Mouse (Mus musculus): Measurements from ENCODE around the gene Cyp2b9.
"Not testable (repeated sequence)": the region's sequence is repeated elsewhere in the genome, so short reads cannot be mapped to it uniquely, and the experiment has no call there.

Cyp2b9 gene

GRCm38 (mm10) chr7:26173111-26173510, at the start of gene Cyp2b9:
TSS of gene Cyp2b9 (plus strand) at chr7:26173411.
- DNase-seq (ENCODE audit: low read depth, low spot score): not testable (repeated sequence)

- DNase-seq (ENCODE audit: low read depth, low spot score): not testable (repeated sequence)
These were observed 33.6 kb upstream of the Cyp2b9 start for GRCm38 (mm10) chr7:26139623-26140022.

- DNase-seq (ENCODE audit: low read depth, low spot score): not testable (repeated sequence)
These were observed 29.6 kb upstream of the Cyp2b9 start for GRCm38 (mm10) chr7:26143657-26144056.

- not testable (repeated sequence) for DNase-seq (ENCODE audit: low read depth, low spot score)
These were observed 4.3 kb upstream of the Cyp2b9 start for GRCm38 (mm10) chr7:26168765-26169536.

- no peak for DNase-seq (ENCODE audit: low read depth, low spot score)
These were observed 27.9 kb downstream of the Cyp2b9 start for GRCm38 (mm10) chr7:26201083-26201482.

- DNase-seq (ENCODE audit: low read depth, low spot score): not testable (repeated sequence)
These were observed 86.8 kb downstream of the Cyp2b9 start, which contains the start of gene Vmn1r184 for GRCm38 (mm10) chr7:26260034-26260433. TSS of gene Vmn1r184 (plus strand) at chr7:26260334.
